Mouse (Mus musculus) MEL (cell line): ENCODE measurements around the gene Sertad2.

Experiments
- BHLHE40 ChIP-seq: IDR thresholded peaks from 2 replicates; pipeline ENCODE4 v1.6.1; 2012; ENCODE audit warnings: low read depth, mild to moderate bottlenecking, inconsistent platforms, low read length, improper control_type of control experiment, borderline replicate concordance
- GATA1 ChIP-seq: IDR thresholded peaks from 2 replicates; pipeline ENCODE4 v1.6.1; 2011; ENCODE audit warnings: low read depth, low read length, improper control_type of control experiment
- JUND ChIP-seq: IDR thresholded peaks from 2 replicates; pipeline ENCODE4 v1.6.1; 2011; ENCODE audit warnings: low read depth, mild to moderate bottlenecking, improper control_type of control experiment, low read length
- MXI1 ChIP-seq: IDR thresholded peaks from 2 replicates; pipeline ENCODE4 v1.6.1; 2011; ENCODE audit warnings: mild to moderate bottlenecking, low read depth, low read length, improper control_type of control experiment
- NELFE ChIP-seq: IDR thresholded peaks from 2 replicates; pipeline ENCODE4 v1.6.1; 2011; ENCODE audit warnings: low read depth, low read length, improper control_type of control experiment
- POLR2A ChIP-seq, 2 experiments: IDR thresholded peaks; 2 replicates each; pipeline ENCODE4 v1.6.1; 2011 to 2012; ENCODE audit warnings: low read length in 2 of 2, mild to moderate bottlenecking in 2 of 2, control low read depth in 1 of 2, improper control_type of control experiment in 1 of 2, low read depth in 1 of 2, moderate library complexity in 1 of 2; ENCODE audit not compliant: control insufficient read depth in 1 of 2, insufficient read depth in 1 of 2, poor library complexity in 1 of 2
- ZNF384 ChIP-seq: IDR thresholded peaks from 2 replicates; pipeline ENCODE4 v1.6.1; 2012; ENCODE audit warnings: low read depth, mild to moderate bottlenecking, inconsistent platforms, low read length, improper control_type of control experiment

GRCm38 (mm10) chr11:20642321-20642720, 99.3 kb downstream of the Sertad2 start:
- TF ChIP-seq JUND (no peak), BHLHE40 (no peak), POLR2A (IDR thresholded peaks at IDR 0.05; ENCODE audit: control insufficient read depth in 1 of 2, insufficient read depth in 1 of 2, low read depth in 1 of 2, low read length in 2 of 2, poor library complexity in 1 of 2) (no peak), GATA1 (no peak), MXI1 (no peak), ZNF384 (no peak), NELFE (no peak)
